Mouse (Mus musculus) liver, embryonic 15.5 days (tissue): Measurements from ENCODE around the gene Siae. TPM values are rescaled to one million over a fixed set of nuclear protein-coding genes. Genes with fewer than 3 reads are reported as not detected.

ENCODE experiments used
- ATAC-seq: fragments of 200-750 bp; cut with Nextera tagmentation; 2 replicates; pipeline ENCODE4 v1.8.0; 2017; ENCODE audit warnings: moderate number of reproducible peaks, mild to moderate bottlenecking, moderate library complexity; ENCODE audit not compliant: insufficient read depth
- H3K27ac ChIP-seq: fragments of 300-500 bp; sonication (generic); replicated peaks from 2 replicates; pipeline ENCODE4 v1.5.1; 2015; ENCODE audit warnings: mild to moderate bottlenecking, inconsistent platforms
- H3K27me3 ChIP-seq: fragments of 300-500 bp; sonication (generic); 2 replicates; pipeline ENCODE4 v1.6.1; 2015; ENCODE audit warnings: mild to moderate bottlenecking, inconsistent platforms
- H3K36me3 ChIP-seq: fragments of 300-500 bp; sonication (generic); replicated peaks from 2 replicates; pipeline ENCODE4 v1.6.1; 2015; ENCODE audit warnings: moderate library complexity, mild to moderate bottlenecking, inconsistent platforms
- H3K4me1 ChIP-seq: fragments of 300-500 bp; sonication (generic); replicated peaks from 2 replicates; pipeline ENCODE4 v1.6.1; 2015; ENCODE audit warnings: inconsistent platforms
- H3K4me2 ChIP-seq: fragments of 300-500 bp; sonication (generic); 2 replicates; pipeline ENCODE4 v1.6.1; 2015; ENCODE audit warnings: moderate library complexity, mild to moderate bottlenecking, inconsistent platforms
- H3K4me3 ChIP-seq: fragments of 300-500 bp; sonication (generic); replicated peaks from 2 replicates; pipeline ENCODE4 v1.5.1; 2015; ENCODE audit warnings: mild to moderate bottlenecking, inconsistent platforms
- H3K9ac ChIP-seq: fragments of 300-500 bp; sonication (generic); 2 replicates; pipeline ENCODE4 v1.6.1; 2015; ENCODE audit warnings: moderate library complexity, mild to moderate bottlenecking, inconsistent platforms
- H3K9me3 ChIP-seq: fragments of 300-500 bp; sonication (generic); replicated peaks from 2 replicates; pipeline ENCODE4 v1.6.1; 2016; ENCODE audit warnings: inconsistent platforms
- WGBS: fragments of 180-500 bp; shearing (Covaris S2); methylation state at CpG from one replicate; pipeline ENCODE4 v1.1.7; 2015; ENCODE audit warnings: mixed read lengths; ENCODE audit not compliant: insufficient replicate concordance; 5-methylcytosine and 5-hydroxymethylcytosine counted together
- polyA plus RNA-seq: library from polyadenylated mRNA; unstranded; fragments of >200 nt; fragmentation: Nextera tagmentation; extraction: Ambion mirVana; gene quantifications from 2 replicates; pipeline ENCODE4 v1.2.1, GENCODE M21; 2015

Gene Siae
- polyA plus RNA-seq, 1 experiment from 2014 or later, result 5.6 TPM

- no peaks in the 10 kb centered on the region for H3K36me3 ChIP-seq
- no peak for ATAC-seq
- H3K27ac ChIP-seq, result no peak overlapping the region
- peaks cover 19% of the 10 kb centered on the region for H3K4me1 ChIP-seq
- H3K4me3 ChIP-seq, result no peak overlapping the region
- WGBS, result 51% methylated on average over 7 of the region's 7 CpGs
- peaks cover 17% of the 10 kb centered on the region for H3K27me3 ChIP-seq
- H3K4me2 ChIP-seq, result no peak overlapping the region
- H3K9me3 ChIP-seq, result no peaks in the 10 kb centered on the region
- no peak overlapping the region for H3K9ac ChIP-seq
Measured at GRCm38 (mm10) chr9:37541851-37542642, 13.5 kb upstream of the Siae start.

- ATAC-seq, result no peak
- 44% methylated on average over 12 of the region's 12 CpGs for WGBS
- no peak overlapping the region for H3K9ac ChIP-seq
- H3K4me1 ChIP-seq, result peaks cover 19% of the 10 kb centered on the region
- peaks cover 14% of the 10 kb centered on the region for H3K27me3 ChIP-seq
- H3K27ac ChIP-seq, result no peak overlapping the region
- H3K9me3 ChIP-seq, result no peaks in the 10 kb centered on the region
- peak overlapping the region; percentile 50 for H3K4me3 ChIP-seq
- H3K4me2 ChIP-seq, result peak overlapping the region; percentile 77
- no peaks in the 10 kb centered on the region for H3K36me3 ChIP-seq
Measured at GRCm38 (mm10) chr9:37543869-37544440, 11.5 kb upstream of the Siae start.

- Histone ChIP-seq H3K36me3 (no peaks in the 10 kb centered on the region), H3K9me3 (no peaks in the 10 kb centered on the region), H3K27ac (no peak overlapping the region), H3K9ac (no peak overlapping the region), H3K4me3 (peak overlapping the region; percentile 50), H3K4me1 (peaks cover 19% of the 10 kb centered on the region), H3K4me2 (peak overlapping the region; percentile 77), H3K27me3 (peaks cover 14% of the 10 kb centered on the region)
- ATAC-seq, result no peak
- 4% methylated on average over 29 of the region's 29 CpGs for WGBS
Measured at GRCm38 (mm10) chr9:37544447-37545165, 10.9 kb upstream of the Siae start.

GRCm38 (mm10) chr9:37545166-37545610 is 10.3 kb upstream of the Siae start:
- no peak overlapping the region for H3K9ac ChIP-seq
- H3K4me3 ChIP-seq, result peak overlapping the region; percentile 50
- H3K4me1 ChIP-seq, result peaks cover 19% of the 10 kb centered on the region
- no peaks in the 10 kb centered on the region for H3K9me3 ChIP-seq
- no peak overlapping the region for H3K27ac ChIP-seq
- no peak; the same call in 1 of the 2 replicates for ATAC-seq
- H3K36me3 ChIP-seq, result no peaks in the 10 kb centered on the region
- 39% methylated on average over 17 of the region's 17 CpGs for WGBS
- peak overlapping the region; percentile 77 for H3K4me2 ChIP-seq
- peaks cover 19% of the 10 kb centered on the region for H3K27me3 ChIP-seq

- Histone ChIP-seq H3K4me2 (no peak overlapping the region), H3K36me3 (no peaks in the 10 kb centered on the region), H3K9ac (no peak overlapping the region), H3K27me3 (peaks cover 26% of the 10 kb centered on the region), H3K9me3 (no peaks in the 10 kb centered on the region), H3K4me1 (peaks cover 19% of the 10 kb centered on the region), H3K4me3 (no peak overlapping the region), H3K27ac (no peak overlapping the region)
- ATAC-seq, result no peak
- 69% methylated on average over 27 of the region's 27 CpGs for WGBS
Measured at GRCm38 (mm10) chr9:37545847-37546452, 9.5 kb upstream of the Siae start.

- Histone ChIP-seq H3K27ac (no peak overlapping the region), H3K9me3 (no peaks in the 10 kb centered on the region), H3K27me3 (peaks cover 34% of the 10 kb centered on the region), H3K4me2 (no peak overlapping the region), H3K9ac (no peak overlapping the region), H3K4me3 (no peak overlapping the region), H3K4me1 (peaks cover 23% of the 10 kb centered on the region), H3K36me3 (no peaks in the 10 kb centered on the region)
- ATAC-seq, result no peak
- WGBS, result 50% methylated on average over 1 of the region's 1 CpGs
Measured at GRCm38 (mm10) chr9:37546889-37547288, 8.6 kb upstream of the Siae start.

- WGBS, result 62% methylated on average over 1 of the region's 1 CpGs
- Histone ChIP-seq H3K9ac (no peak overlapping the region), H3K9me3 (no peaks in the 10 kb centered on the region), H3K27ac (no peak overlapping the region), H3K4me2 (no peak overlapping the region), H3K4me1 (peaks cover 40% of the 10 kb centered on the region), H3K27me3 (peaks cover 54% of the 10 kb centered on the region), H3K4me3 (no peak overlapping the region), H3K36me3 (no peaks in the 10 kb centered on the region)
- ATAC-seq, result no peak
Measured at GRCm38 (mm10) chr9:37550435-37550834, 5.1 kb upstream of the Siae start.

- peaks cover 40% of the 10 kb centered on the region for H3K4me1 ChIP-seq
- peak overlapping the region; percentile 30; the same call in 1 of the 2 replicates for H3K9ac ChIP-seq
- 2% methylated on average over 23 of the region's 23 CpGs for WGBS
- H3K36me3 ChIP-seq, result no peaks in the 10 kb centered on the region
- peak overlapping the region; percentile 85 for H3K4me2 ChIP-seq
- H3K27ac ChIP-seq, result no peak overlapping the region
- peaks cover 53% of the 10 kb centered on the region for H3K27me3 ChIP-seq
- no peaks in the 10 kb centered on the region for H3K9me3 ChIP-seq
- peak overlapping the region; percentile 51 for H3K4me3 ChIP-seq
- ATAC-seq, result 0 out of 2 replicates have a peak, but pooled peaks have one; percentile 10
Measured at GRCm38 (mm10) chr9:37551751-37552531, 3.6 kb upstream of the Siae start.

GRCm38 (mm10) chr9:37552536-37553293 is 2.8 kb upstream of the Siae start, which contains the start of gene Nrgn:
Nrgn (minus strand) TSS chr9:37552904.
- Histone ChIP-seq H3K27ac (no peak within 1 kb of the TSS), H3K36me3 (no peaks in the 10 kb centered on the region), H3K4me2 (peak within 1 kb of the TSS; percentile 85), H3K9me3 (no peaks in the 10 kb centered on the region), H3K27me3 (peaks cover 53% of the 10 kb centered on the region), H3K4me3 (peak within 1 kb of the TSS; percentile 51), H3K9ac (peak within 1 kb of the TSS; percentile 30; the same call in 1 of the 2 replicates), H3K4me1 (peaks cover 40% of the 10 kb centered on the region)
- 3% methylated on average over 31 of the region's 31 CpGs for WGBS
- ATAC-seq, result peak; percentile 85

- no peak overlapping the region for H3K27ac ChIP-seq
- H3K4me3 ChIP-seq, result no peak overlapping the region
- H3K4me1 ChIP-seq, result peaks cover 40% of the 10 kb centered on the region
- no peaks in the 10 kb centered on the region for H3K36me3 ChIP-seq
- no peak overlapping the region for H3K9ac ChIP-seq
- WGBS, result 11% methylated on average over 1 of the region's 1 CpGs
- peak; percentile 68; the same call in 1 of the 2 replicates for ATAC-seq
- H3K27me3 ChIP-seq, result peaks cover 53% of the 10 kb centered on the region
- no peaks in the 10 kb centered on the region for H3K9me3 ChIP-seq
- H3K4me2 ChIP-seq, result no peak overlapping the region
Measured at GRCm38 (mm10) chr9:37554279-37554678, 1.2 kb upstream of the Siae start.
